Comparison of ENCODE assay signal across 9 mouse cellular contexts in genomic region chr7:16761005-16761481, GRCm38 (mm10). TPM values are rescaled to one million over a fixed set of nuclear protein-coding genes. Genes with fewer than 3 reads are reported as not detected.
DNase-seq lines count a peak whose midpoint lies in the region.
"Had no signal": no experiment of that assay in that cellular context is flagged by ENCODE, and none has a peak within 500 bp of the region (broad histone marks: within the 10 kb centered on the region; RNA-seq: fewer than 3 reads in every experiment).

No protein-coding gene starts in this region.

- peak; percentile 53 for DNase-seq in adrenal gland, adult 2 months
- no peak for DNase-seq in adrenal gland, adult 18-20 months (ENCODE audit: low spot score in 2 of 2)
- peak; percentile 84 for DNase-seq in heart, adult 8-10 months (ENCODE audit: low spot score)
- peak; percentile 83 for DNase-seq in kidney, postnatal 10 days
- peak; percentile 89 for DNase-seq in skeletal muscle tissue, adult 2 months (ENCODE audit: low read depth, low spot score)
- no peak for DNase-seq in frontal cortex, postnatal 10 days (ENCODE audit: low spot score in 2 of 2)
- no peak for DNase-seq in cerebellum, adult 18-20 months
- DNase-seq in thymus, postnatal 36 days = no peak

RNA-seq across cellular contexts. Expression of gene Slc1a5, which starts 20.1 kb away (rescaled TPM):
- total RNA-seq in adrenal gland, adult 2 months (2021) = 100 to 1,000 TPM; 144 to 291 TPM
- polyA plus RNA-seq in adrenal gland, adult 2 months (2012; rRNA removed) = 220 and 344 TPM in 2 replicates
- total RNA-seq in adrenal gland, adult 18-20 months (2021) = 100 to 1,000 TPM in 1 of 2 experiments, 10 to 100 TPM in 1; 89.3 to 253 TPM
- 10 to 100 TPM; 14.5 to 21.7 (median 17.7) TPM for total RNA-seq in heart, adult 8-10 months (2022)

RNA-seq across cellular contexts. Expression of gene Ap2s1, which starts 22.8 kb away (rescaled TPM):
- total RNA-seq in adrenal gland, adult 2 months (2021) = 100 to 1,000 TPM; 138 to 139 TPM
- polyA plus RNA-seq in adrenal gland, adult 2 months (2012; rRNA removed) = 331 and 352 TPM in 2 replicates
- total RNA-seq in adrenal gland, adult 18-20 months (2021) = 100 to 1,000 TPM; 120 to 146 TPM
- 10 to 100 TPM; 65.2 to 74.9 (median 70.8) TPM for total RNA-seq in heart, adult 8-10 months (2022)

RNA-seq across cellular contexts. Expression of gene Ceacam9, which starts 39.3 kb away (rescaled TPM):
- not detected for total RNA-seq in adrenal gland, adult 2 months (2021)
- not detected in 2 replicates for polyA plus RNA-seq in adrenal gland, adult 2 months (2012; rRNA removed)
- total RNA-seq in adrenal gland, adult 18-20 months (2021) = not detected
- total RNA-seq in heart, adult 8-10 months (2022) = not detected
- polyA plus RNA-seq: large intestine, adult 2 months had no signal

RNA-seq across cellular contexts. Expression of gene Strn4, which starts 54.6 kb away (rescaled TPM):
- 10 to 100 TPM; 58.9 to 64.1 TPM for total RNA-seq in adrenal gland, adult 2 months (2021)
- polyA plus RNA-seq in adrenal gland, adult 2 months (2012; rRNA removed) = 121 and 138 TPM in 2 replicates
- total RNA-seq in adrenal gland, adult 18-20 months (2021) = 10 to 100 TPM; 67.7 to 69.3 TPM
- total RNA-seq in heart, adult 8-10 months (2022) = 10 to 100 TPM; 47.9 to 61.2 (median 49.1) TPM

RNA-seq across cellular contexts. Expression of gene Fkrp, which starts 55.5 kb away (rescaled TPM):
- total RNA-seq in adrenal gland, adult 2 months (2021) = 10 to 100 TPM; 23.9 to 29.5 TPM
- 46.3 and 49.6 TPM in 2 replicates for polyA plus RNA-seq in adrenal gland, adult 2 months (2012; rRNA removed)
- 10 to 100 TPM; 23.7 to 25.2 TPM for total RNA-seq in adrenal gland, adult 18-20 months (2021)
- 10 to 100 TPM; 47.3 to 56.4 (median 53.0) TPM for total RNA-seq in heart, adult 8-10 months (2022)

Comparison
In these comparisons a context has a peak if more than half of its experiments do, and no peak if none do; other contexts are left out.
1. DNase-seq: peak in adrenal gland, adult 2 months (single experiment), heart, adult 8-10 months (single experiment), kidney, postnatal 10 days (single experiment) and skeletal muscle tissue, adult 2 months (single experiment); none in adrenal gland, adult 18-20 months (0 of 2), frontal cortex, postnatal 10 days (0 of 2), cerebellum, adult 18-20 months (0 of 2) and thymus, postnatal 36 days (0 of 2).